Mouse (Mus musculus) midbrain, postnatal 0 days (tissue): ENCODE data around the gene Zmynd15. TPM values are rescaled to one million over a fixed set of nuclear protein-coding genes. Genes with fewer than 3 reads are reported as not detected.
A peak's percentile ranks its signal among the peaks of the same experiment; 100 is the strongest.

Source experiments
- ATAC-seq: fragments of 200-750 bp; cut with Nextera tagmentation; 2 replicates; pipeline ENCODE4 v1.8.0; 2017; ENCODE audit warnings: moderate number of reproducible peaks, mild to moderate bottlenecking, moderate TSS enrichment, moderate library complexity; ENCODE audit not compliant: low FRiP score
- DNase-seq: peaks from one replicate; pipeline ENCODE4 v3.0.0-alpha.2; 2015; ENCODE audit warnings: low spot score
- H3K27ac ChIP-seq: fragments of 300-500 bp; sonication (generic); 2 replicates; pipeline ENCODE4 v1.5.1; 2014; ENCODE audit warnings: low read depth, mild to moderate bottlenecking, low read length, mixed read lengths
- H3K27me3 ChIP-seq: fragments of 300-500 bp; sonication (generic); 2 replicates; pipeline ENCODE4 v1.6.1; 2014; ENCODE audit warnings: low read length, control low read depth, mixed read lengths; ENCODE audit not compliant: insufficient read depth
- H3K36me3 ChIP-seq: fragments of 300-500 bp; sonication (generic); 2 replicates; pipeline ENCODE4 v1.6.1; 2014; ENCODE audit warnings: low read length, control low read depth, mixed read lengths; ENCODE audit not compliant: insufficient read depth
- H3K4me1 ChIP-seq: fragments of 300-500 bp; sonication (generic); 2 replicates; pipeline ENCODE4 v1.6.1; 2014; ENCODE audit warnings: mild to moderate bottlenecking, control low read depth, antibody characterized with exemption, low read length, mixed read lengths; ENCODE audit not compliant: insufficient read depth
- H3K4me2 ChIP-seq: fragments of 300-500 bp; sonication (generic); 2 replicates; pipeline ENCODE4 v1.6.1; 2014; ENCODE audit warnings: low read depth, mild to moderate bottlenecking, low read length, mixed read lengths; ENCODE audit not compliant: poor library complexity, severe bottlenecking
- H3K4me3 ChIP-seq: fragments of 300-500 bp; sonication (generic); 2 replicates; pipeline ENCODE4 v1.5.1; 2014; ENCODE audit warnings: low read depth, mild to moderate bottlenecking, low read length, moderate library complexity
- H3K9ac ChIP-seq: fragments of 300-500 bp; sonication (generic); replicated peaks from 2 replicates; pipeline ENCODE4 v1.6.1; 2014; ENCODE audit warnings: mild to moderate bottlenecking, low read length, moderate library complexity, mixed read lengths; ENCODE audit not compliant: poor library complexity, severe bottlenecking
- H3K9me3 ChIP-seq: fragments of 300-500 bp; sonication (generic); 2 replicates; pipeline ENCODE4 v1.6.1; 2016; ENCODE audit warnings: low read length, control low read depth
- CTCF ChIP-seq: IDR thresholded peaks from 2 replicates; pipeline ENCODE4 v1.5.1; 2016; ENCODE audit warnings: antibody characterized with exemption, mild to moderate bottlenecking
- WGBS: fragments of 180-500 bp; shearing (Covaris S2); extraction: QIAGEN DNeasy Blood & Tissue Kit; methylation state at CpG from one replicate; pipeline ENCODE4 v1.1.7; 2014; 5-methylcytosine and 5-hydroxymethylcytosine counted together
- polyA plus RNA-seq: library from polyadenylated mRNA; unstranded; fragments of >200 nt; fragmentation: Nextera tagmentation; extraction: Ambion mirVana; gene quantifications from 2 replicates; pipeline ENCODE4 v1.2.1, GENCODE M21; 2015
- total RNA-seq: library from RNA; depleted of rRNA; stranded (reverse); fragments of >200 nt; gene quantifications from 2 replicates; pipeline ENCODE4 v1.2.3, GENCODE M21; 2014

Zmynd15 gene
- total and polyA plus RNA-seq, 2 experiments from 2014 or later = 0.44 to 0.47 TPM

GRCm38 (mm10) chr11:70451797-70452498, 7.3 kb upstream of the Zmynd15 start, which contains the start of gene Med11:
Gene Med11 (plus strand): TSS chr11:70451919.
- under 1% methylated on average over 46 of the region's 46 CpGs for WGBS
- Histone ChIP-seq H3K4me3 (peak within 1 kb of the TSS; percentile 46), H3K36me3 (no peaks in the 10 kb centered on the region), H3K9ac (peak within 1 kb of the TSS; percentile 70), H3K9me3 (no peaks in the 10 kb centered on the region), H3K4me1 (no peaks in the 10 kb centered on the region; the same call in 1 of the 2 replicates), H3K27me3 (no peaks in the 10 kb centered on the region), H3K4me2 (peak within 1 kb of the TSS; percentile 55), H3K27ac (peak within 1 kb of the TSS; percentile 91)
- peak; percentile 91 for TF ChIP-seq CTCF
- ATAC-seq (peak; percentile 96), DNase-seq (peak; percentile 97)

DNA sequence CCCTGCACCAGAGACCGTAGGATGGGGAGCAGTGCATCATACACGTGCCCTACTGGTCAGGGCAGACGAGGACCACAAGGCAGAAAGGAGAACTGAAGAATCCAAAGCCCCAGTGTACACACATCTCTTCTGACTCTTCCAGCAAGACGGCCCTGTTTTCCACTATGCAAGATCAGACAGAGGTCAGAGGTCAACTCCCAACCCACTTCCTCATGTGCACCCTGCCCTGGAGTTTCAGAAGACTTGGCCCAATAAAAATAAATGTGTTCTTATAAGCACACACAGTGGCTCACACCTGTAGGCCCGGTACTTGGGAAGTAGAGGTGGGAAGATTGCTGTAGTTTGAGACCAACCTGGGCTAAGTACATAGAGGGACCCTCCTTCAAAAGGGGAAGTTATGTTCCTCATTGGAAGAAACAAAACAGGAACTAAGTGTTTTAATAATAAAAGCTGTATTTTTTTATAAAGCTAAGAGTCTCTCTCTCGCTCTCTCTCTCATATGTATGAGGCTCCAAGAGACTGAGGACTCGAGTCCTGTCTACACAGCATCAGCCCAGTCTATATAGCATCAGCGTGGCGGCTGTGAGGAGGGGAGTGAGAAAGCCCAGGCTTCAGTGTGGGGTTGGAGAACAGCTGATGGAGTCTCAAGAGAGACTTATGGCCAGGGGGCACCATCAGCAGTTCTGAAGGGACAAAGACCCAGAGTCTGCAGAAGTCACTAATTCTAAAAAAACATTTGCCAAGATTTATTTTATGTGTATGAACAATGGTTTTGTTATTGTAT, 5.8 kb upstream of the Zmynd15 start:
- Histone ChIP-seq H3K27ac (no peak overlapping the region), H3K4me3 (no peak overlapping the region), H3K9ac (no peak overlapping the region), H3K27me3 (peaks cover under 1% of the 10 kb centered on the region; the same call in 1 of the 2 replicates), H3K4me2 (0 out of 2 replicates have a peak overlapping the region, but pooled peaks have one; percentile 55), H3K9me3 (no peaks in the 10 kb centered on the region), H3K4me1 (no peaks in the 10 kb centered on the region; the same call in 1 of the 2 replicates), H3K36me3 (no peaks in the 10 kb centered on the region)
- ATAC-seq (no peak), DNase-seq (no peak)
- TF ChIP-seq CTCF = no peak
- 90% methylated on average over 9 of the region's 9 CpGs for WGBS

DNA sequence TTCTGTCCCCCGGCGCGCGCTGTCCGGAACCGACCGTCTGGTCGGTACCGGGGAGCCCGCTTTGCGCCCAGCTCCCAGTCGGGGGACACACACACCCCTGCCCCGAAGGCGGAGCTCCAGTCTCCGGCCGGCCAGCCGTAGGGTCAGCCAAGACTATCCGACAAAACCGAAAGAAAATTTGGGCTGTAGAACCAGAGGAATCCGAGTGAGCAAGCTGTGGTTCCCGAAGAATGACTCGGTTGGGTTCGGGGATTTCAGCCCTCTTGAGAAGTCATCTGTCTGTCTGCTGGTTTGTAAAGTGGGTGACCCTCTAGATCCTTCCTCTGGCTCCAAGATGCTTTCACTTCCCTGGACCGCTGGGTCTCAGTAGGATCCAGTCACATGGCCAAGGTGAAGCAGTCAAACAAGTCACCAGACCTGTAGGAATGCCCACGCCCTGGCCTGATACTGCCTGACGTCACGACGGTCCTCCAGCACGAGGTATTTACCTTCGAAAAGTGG, 418 bp downstream of the Zmynd15 start, which contains the start of gene Cxcl16:
TSS of gene Cxcl16 (minus strand) at position 384 of the 501 bp plus-strand sequence.
- no peaks in the 10 kb centered on the region for H3K9me3 ChIP-seq
- no peak within 1 kb of the TSS for H3K27ac ChIP-seq
- DNase-seq (no peak), ATAC-seq (no peak)
- H3K4me2 ChIP-seq = peak within 1 kb of the TSS; percentile 63
- H3K9ac ChIP-seq = peak within 1 kb of the TSS; percentile 29; the same call in 1 of the 2 replicates
- 5% methylated on average over 30 of the region's 30 CpGs for WGBS
- no peaks in the 10 kb centered on the region for H3K36me3 ChIP-seq
- no peak for TF ChIP-seq CTCF
- H3K4me3 ChIP-seq = peak within 1 kb of the TSS; percentile 34
- no peaks in the 10 kb centered on the region for H3K4me1 ChIP-seq
- peaks cover 15% of the 10 kb centered on the region for H3K27me3 ChIP-seq

DNA sequence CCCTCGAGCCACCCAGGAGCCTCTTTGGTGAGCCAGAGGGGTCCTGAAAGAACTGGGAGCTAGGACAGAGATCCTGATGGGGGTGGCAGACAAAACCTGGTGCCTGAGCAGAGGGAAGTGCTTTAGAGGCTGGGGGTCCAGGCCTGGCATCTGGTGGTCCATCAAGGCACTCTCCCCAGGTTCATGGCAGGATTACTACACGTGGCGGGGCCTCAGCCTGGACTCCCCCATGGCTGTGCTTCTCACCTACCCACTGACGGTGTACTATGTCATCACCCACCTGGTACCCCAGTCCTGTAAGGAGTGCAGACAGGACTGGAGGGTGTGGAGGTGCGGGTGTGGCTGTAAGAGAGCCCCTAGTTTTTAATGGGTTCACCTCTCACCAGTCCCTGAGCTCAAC, 4.7 kb downstream of the Zmynd15 start:
- Histone ChIP-seq H3K4me1 (no peaks in the 10 kb centered on the region), H3K36me3 (no peaks in the 10 kb centered on the region), H3K27me3 (peaks cover 12% of the 10 kb centered on the region), H3K9ac (no peak overlapping the region), H3K4me3 (no peak overlapping the region), H3K27ac (no peak overlapping the region), H3K4me2 (no peak overlapping the region), H3K9me3 (no peaks in the 10 kb centered on the region)
- 80% methylated on average over 5 of the region's 5 CpGs for WGBS
- no peak for TF ChIP-seq CTCF
- no peak for ATAC-seq
- DNase-seq = no peak

DNA sequence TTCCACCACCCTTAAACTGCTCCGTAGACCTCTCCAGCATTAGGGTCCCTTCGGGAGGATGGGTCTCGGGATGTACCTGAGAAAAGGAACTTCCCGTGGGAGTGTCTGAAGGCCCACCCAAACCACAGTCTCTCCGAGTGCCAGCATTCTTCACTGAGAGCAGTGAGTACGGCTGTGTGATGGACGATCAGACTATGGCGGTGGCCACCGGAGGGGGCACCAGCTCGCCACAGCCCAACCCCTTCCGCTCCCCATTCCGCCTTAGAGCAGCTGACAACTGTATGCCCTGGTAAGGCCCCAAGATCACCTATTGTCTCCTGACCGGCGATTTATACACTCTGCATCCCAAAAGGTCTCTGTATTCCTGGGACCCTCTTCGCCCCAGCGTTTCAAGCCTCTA, 6.0 kb downstream of the Zmynd15 start:
- WGBS = 28% methylated on average over 16 of the region's 16 CpGs
- Histone ChIP-seq H3K27me3 (peaks cover 11% of the 10 kb centered on the region; the same call in 1 of the 2 replicates), H3K4me1 (no peaks in the 10 kb centered on the region), H3K27ac (no peak overlapping the region), H3K4me3 (no peak overlapping the region), H3K4me2 (peak overlapping the region; percentile 41; the same call in 1 of the 2 replicates), H3K36me3 (no peaks in the 10 kb centered on the region), H3K9me3 (no peaks in the 10 kb centered on the region), H3K9ac (no peak overlapping the region)
- TF ChIP-seq CTCF = no peak
- DNase-seq (no peak), ATAC-seq (no peak)
